Mouse (Mus musculus): Measurements from ENCODE around the gene Hdc. TPM values are rescaled to one million over a fixed set of nuclear protein-coding genes. Genes with fewer than 3 reads are reported as not detected.
"Not testable (repeated sequence)": the region's sequence is repeated elsewhere in the genome, so short reads cannot be mapped to it uniquely, and the experiment has no call there.

Hdc gene
- total RNA-seq, 1 experiment, result 1.7 TPM

DNA sequence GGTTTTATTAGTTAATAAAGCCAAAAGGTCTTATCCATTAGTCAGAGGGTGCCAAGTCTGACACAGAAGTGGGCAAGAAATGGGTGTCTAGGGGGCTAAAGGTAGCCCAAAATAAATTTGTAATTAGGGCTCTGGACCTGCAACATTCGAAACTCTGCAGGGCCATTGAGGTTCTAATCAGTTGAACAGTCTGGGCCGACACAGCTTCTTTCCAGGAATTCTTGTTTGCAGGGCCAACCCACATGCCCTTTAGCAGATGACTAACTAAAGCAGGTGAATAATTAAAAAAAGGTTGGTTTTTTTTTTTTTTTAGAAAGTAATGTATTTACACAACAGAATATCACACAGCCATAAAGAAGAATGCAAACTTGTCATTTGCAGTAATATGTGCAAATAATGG, 3.4 kb upstream of the Hdc start:
- H3K27ac ChIP-seq (ENCODE audit: insufficient read depth, low read depth, low read length, poor library complexity, severe bottlenecking), result no peak overlapping the region
- H3K4me1 ChIP-seq (ENCODE audit: control insufficient read depth in 2 of 2, insufficient read depth in 2 of 2, low read length in 2 of 2, poor library complexity in 1 of 2), result peaks cover 5 to 9% of the 10 kb centered on the region in 2 experiments; a peak in 3 of 4 replicates
- no peaks in the 10 kb centered on the region for H3K9me3 ChIP-seq (ENCODE audit: control insufficient read depth, insufficient read depth, low read depth, low read length)
- H3K4me3 ChIP-seq (ENCODE audit: insufficient read depth in 1 of 2, low read depth in 1 of 2, low read length in 2 of 2, poor library complexity in 1 of 2, severe bottlenecking in 1 of 2), result no peak overlapping the region
- no peak for DNase-seq (ENCODE audit: low read depth, low spot score)
- no peak for TF ChIP-seq MAFK (IDR thresholded peaks at IDR 0.05; ENCODE audit: insufficient read depth, low read depth, low read length)
- no peaks in the 10 kb centered on the region for H3K36me3 ChIP-seq (ENCODE audit: control insufficient read depth, insufficient read depth, low read length, poor library complexity, severe bottlenecking)
- no peak overlapping the region for H3K9ac ChIP-seq (ENCODE audit: insufficient read depth, low read depth, low read length, poor library complexity, severe bottlenecking)
- in situ Hi-C loops (cut with MboI; ENCODE audit: low sequenced_read_pairs in 2 of 2, unreplicated experiment in 2 of 2), result no loop called here

DNA sequence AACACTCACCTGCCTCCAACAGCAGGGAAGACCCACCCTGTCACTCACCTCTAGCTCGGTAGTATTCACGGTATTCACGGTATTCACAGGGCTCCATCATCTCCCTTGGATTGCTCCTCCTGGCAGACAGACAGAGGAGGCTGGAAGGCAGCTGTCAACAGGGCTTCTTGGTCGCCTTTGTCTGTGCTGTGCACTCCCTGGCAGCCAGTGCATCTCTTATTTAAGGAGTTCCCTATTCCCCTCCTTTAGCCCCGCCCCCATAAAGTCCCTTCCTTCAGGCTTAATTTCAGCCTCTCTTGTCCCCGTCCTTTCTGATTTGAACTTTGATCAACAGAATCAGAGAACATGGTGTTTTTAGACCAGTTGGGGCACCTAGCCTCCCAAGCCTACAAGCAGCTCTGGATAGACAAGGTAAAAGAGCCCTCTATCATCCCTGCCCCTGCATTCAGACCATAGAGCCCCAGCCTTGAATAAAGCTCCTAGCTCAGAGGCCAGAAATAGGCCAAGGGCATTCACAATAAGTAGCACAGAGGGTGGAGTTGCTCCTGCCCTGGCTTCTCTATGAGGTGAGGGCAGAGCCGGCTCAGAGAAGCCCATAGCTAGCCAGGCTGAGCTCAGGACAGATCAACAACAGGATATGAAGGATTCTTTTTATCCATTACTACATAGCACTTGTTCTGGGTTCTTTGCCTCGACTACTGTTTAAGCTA, 474 bp downstream of the Hdc start:
- TF ChIP-seq CHD2 (IDR thresholded peaks at IDR 0.05; ENCODE audit: low read depth, low read length) (no peak), ZNF384 (IDR thresholded peaks at IDR 0.05; ENCODE audit: low read depth, low read length) (no peak), ZC3H11A (IDR thresholded peaks at IDR 0.05; ENCODE audit: borderline replicate concordance, low read depth, low read length) (no peak), HCFC1 (IDR thresholded peaks at IDR 0.05; ENCODE audit: borderline replicate concordance, insufficient read depth, low read length) (no peak), MAFK (IDR thresholded peaks at IDR 0.05; ENCODE audit: insufficient read depth, low read depth, low read length) (no peak)
- H3K4me3 ChIP-seq (ENCODE audit: insufficient read depth in 1 of 2, low read depth in 1 of 2, low read length in 2 of 2, poor library complexity in 1 of 2, severe bottlenecking in 1 of 2), result peak overlapping the region in 1 of 2 experiments; percentile 21; a peak in 1 of 4 replicates
- H3K36me3 ChIP-seq (ENCODE audit: control insufficient read depth, insufficient read depth, low read length, poor library complexity, severe bottlenecking), result no peaks in the 10 kb centered on the region
- no peak for DNase-seq (ENCODE audit: low read depth, low spot score)
- in situ Hi-C loops (cut with MboI; ENCODE audit: low sequenced_read_pairs in 2 of 2, unreplicated experiment in 2 of 2), result no loop called here
- H3K9me3 ChIP-seq (ENCODE audit: control insufficient read depth, insufficient read depth, low read depth, low read length), result no peaks in the 10 kb centered on the region
- H3K27ac ChIP-seq (ENCODE audit: insufficient read depth, low read depth, low read length, poor library complexity, severe bottlenecking), result no peak overlapping the region
- peaks cover 3 to 8% of the 10 kb centered on the region in 2 experiments; a peak in 3 of 4 replicates for H3K4me1 ChIP-seq (ENCODE audit: control insufficient read depth in 2 of 2, insufficient read depth in 2 of 2, low read length in 2 of 2, poor library complexity in 1 of 2)
- no peak overlapping the region for H3K9ac ChIP-seq (ENCODE audit: insufficient read depth, low read depth, low read length, poor library complexity, severe bottlenecking)

DNA sequence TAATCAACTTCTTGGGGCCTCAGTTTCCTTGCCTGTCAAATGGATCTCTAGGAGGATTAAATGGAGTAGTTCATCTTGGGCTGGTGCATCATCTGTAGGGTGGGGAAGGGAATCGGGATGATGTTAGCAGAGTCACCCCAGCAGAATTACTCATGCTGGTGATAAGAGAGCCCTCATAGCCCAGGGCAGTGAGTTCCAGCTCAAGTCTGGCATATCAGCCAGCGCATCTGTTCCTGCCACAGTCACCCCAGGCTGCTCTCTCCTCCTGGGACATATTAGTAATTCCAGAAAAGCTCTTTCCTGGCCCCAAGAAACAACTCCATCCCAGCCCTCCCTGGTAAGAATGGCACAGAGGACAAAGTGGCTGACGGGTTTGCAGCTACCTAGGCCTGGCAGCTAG, 3.7 kb downstream of the Hdc start:
- DNase-seq (ENCODE audit: low read depth, low spot score), result no peak
- TF ChIP-seq CHD2 (IDR thresholded peaks at IDR 0.05; ENCODE audit: low read depth, low read length) (no peak), MAFK (IDR thresholded peaks at IDR 0.05; ENCODE audit: insufficient read depth, low read depth, low read length) (no peak), ZC3H11A (IDR thresholded peaks at IDR 0.05; ENCODE audit: borderline replicate concordance, low read depth, low read length) (no peak)
- Histone ChIP-seq H3K4me1 (ENCODE audit: control insufficient read depth in 2 of 2, insufficient read depth in 2 of 2, low read length in 2 of 2, poor library complexity in 1 of 2) (peaks cover 3 to 8% of the 10 kb centered on the region in 2 experiments; a peak in 3 of 4 replicates), H3K27ac (ENCODE audit: insufficient read depth, low read depth, low read length, poor library complexity, severe bottlenecking) (no peak overlapping the region), H3K4me3 (ENCODE audit: insufficient read depth in 1 of 2, low read depth in 1 of 2, low read length in 2 of 2, poor library complexity in 1 of 2, severe bottlenecking in 1 of 2) (no peak overlapping the region), H3K36me3 (ENCODE audit: control insufficient read depth, insufficient read depth, low read length, poor library complexity, severe bottlenecking) (no peaks in the 10 kb centered on the region), H3K9ac (ENCODE audit: insufficient read depth, low read depth, low read length, poor library complexity, severe bottlenecking) (no peak overlapping the region), H3K9me3 (ENCODE audit: control insufficient read depth, insufficient read depth, low read depth, low read length) (no peaks in the 10 kb centered on the region)
- in situ Hi-C loops (cut with MboI; ENCODE audit: low sequenced_read_pairs in 2 of 2, unreplicated experiment in 2 of 2), result no loop called here

DNA sequence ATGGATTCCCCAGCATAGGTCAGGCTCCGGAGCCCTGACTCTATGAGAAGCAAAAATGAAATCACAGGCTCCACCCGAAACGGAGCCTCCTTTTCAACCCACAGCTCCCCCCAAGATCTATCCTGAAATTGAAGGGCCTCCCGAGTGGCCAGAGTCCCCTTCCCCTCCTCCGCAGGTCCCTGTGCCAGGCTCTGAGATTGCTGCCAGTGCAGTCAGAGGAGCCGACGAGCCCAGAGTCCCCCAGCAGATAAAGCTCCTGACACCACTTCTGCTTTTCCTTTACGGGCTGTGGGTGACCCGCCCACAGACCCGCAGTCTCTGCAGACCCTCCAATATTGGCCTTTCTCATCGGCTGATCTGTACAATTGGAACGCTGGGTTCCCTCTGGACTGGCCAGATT, 9.5 kb downstream of the Hdc start:
- DNase-seq (ENCODE audit: low read depth, low spot score); H3K9me3 ChIP-seq (ENCODE audit: control insufficient read depth, insufficient read depth, low read depth, low read length); H3K36me3 ChIP-seq (ENCODE audit: control insufficient read depth, insufficient read depth, low read length, poor library complexity, severe bottlenecking); H3K4me1 ChIP-seq (ENCODE audit: control insufficient read depth in 2 of 2, insufficient read depth in 2 of 2, low read length in 2 of 2, poor library complexity in 1 of 2); H3K4me3 ChIP-seq (ENCODE audit: insufficient read depth in 1 of 2, low read depth in 1 of 2, low read length in 2 of 2, poor library complexity in 1 of 2, severe bottlenecking in 1 of 2); in situ Hi-C loops (cut with MboI; ENCODE audit: low sequenced_read_pairs in 2 of 2, unreplicated experiment in 2 of 2); H3K27ac ChIP-seq (ENCODE audit: insufficient read depth, low read depth, low read length, poor library complexity, severe bottlenecking); H3K9ac ChIP-seq (ENCODE audit: insufficient read depth, low read depth, low read length, poor library complexity, severe bottlenecking): not testable (repeated sequence)

DNA sequence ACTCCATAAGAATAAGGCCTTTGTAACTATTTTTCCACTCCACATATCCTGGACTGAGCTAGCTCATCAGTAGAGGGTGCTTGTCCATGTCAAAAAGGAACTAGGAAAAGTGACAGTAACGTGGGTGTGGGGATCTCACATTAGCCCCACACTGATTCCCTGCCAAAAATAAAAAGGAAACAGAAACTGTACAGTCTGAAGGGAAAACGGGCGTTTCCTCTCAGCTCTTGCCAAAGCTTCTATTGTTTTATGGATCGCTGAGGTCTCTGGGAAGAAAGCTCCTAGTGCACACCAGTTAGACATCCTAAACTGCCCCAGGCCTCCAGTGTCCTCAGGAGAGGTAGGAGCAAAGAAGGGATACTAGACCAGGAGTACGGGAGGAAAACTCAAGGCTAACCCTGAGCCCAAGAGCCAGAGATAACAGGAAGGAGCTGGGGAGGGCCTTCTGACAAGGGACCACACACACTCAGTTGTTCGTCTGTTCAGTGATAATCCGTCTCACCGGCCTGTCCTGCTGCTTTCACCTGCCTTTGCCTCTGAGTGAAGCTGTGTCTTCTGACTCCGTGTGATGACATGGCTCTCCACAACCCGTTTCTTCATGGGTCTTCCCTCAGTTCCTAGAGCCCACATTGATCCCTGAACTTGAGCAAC, 11.4 kb downstream of the Hdc start:
- H3K27ac ChIP-seq (ENCODE audit: insufficient read depth, low read depth, low read length, poor library complexity, severe bottlenecking), result no peak overlapping the region
- DNase-seq (ENCODE audit: low read depth, low spot score), result no peak

More for the DNA sequence above, 11.4 kb downstream of the Hdc start:
- in situ Hi-C loops (cut with MboI; ENCODE audit: low sequenced_read_pairs in 2 of 2, unreplicated experiment in 2 of 2), result no loop called here
- Histone ChIP-seq H3K36me3 (ENCODE audit: control insufficient read depth, insufficient read depth, low read length, poor library complexity, severe bottlenecking) (no peaks in the 10 kb centered on the region), H3K9me3 (ENCODE audit: control insufficient read depth, insufficient read depth, low read depth, low read length) (no peaks in the 10 kb centered on the region), H3K9ac (ENCODE audit: insufficient read depth, low read depth, low read length, poor library complexity, severe bottlenecking) (no peak overlapping the region), H3K4me3 (ENCODE audit: insufficient read depth in 1 of 2, low read depth in 1 of 2, low read length in 2 of 2, poor library complexity in 1 of 2, severe bottlenecking in 1 of 2) (no peak overlapping the region), H3K4me1 (ENCODE audit: control insufficient read depth in 2 of 2, insufficient read depth in 2 of 2, low read length in 2 of 2, poor library complexity in 1 of 2) (no peaks in the 10 kb centered on the region)
- TF ChIP-seq ZC3H11A (IDR thresholded peaks at IDR 0.05; ENCODE audit: borderline replicate concordance, low read depth, low read length), result no peak
- no peak for TF ChIP-seq CHD2 (IDR thresholded peaks at IDR 0.05; ENCODE audit: low read depth, low read length)
- no peak for TF ChIP-seq MAFK (IDR thresholded peaks at IDR 0.05; ENCODE audit: insufficient read depth, low read depth, low read length)
- no peak for TF ChIP-seq HCFC1 (IDR thresholded peaks at IDR 0.05; ENCODE audit: borderline replicate concordance, insufficient read depth, low read length)
- no peak for TF ChIP-seq ZNF384 (IDR thresholded peaks at IDR 0.05; ENCODE audit: low read depth, low read length)

All from ES-E14 (cell line).